In the genomic region with DNA sequence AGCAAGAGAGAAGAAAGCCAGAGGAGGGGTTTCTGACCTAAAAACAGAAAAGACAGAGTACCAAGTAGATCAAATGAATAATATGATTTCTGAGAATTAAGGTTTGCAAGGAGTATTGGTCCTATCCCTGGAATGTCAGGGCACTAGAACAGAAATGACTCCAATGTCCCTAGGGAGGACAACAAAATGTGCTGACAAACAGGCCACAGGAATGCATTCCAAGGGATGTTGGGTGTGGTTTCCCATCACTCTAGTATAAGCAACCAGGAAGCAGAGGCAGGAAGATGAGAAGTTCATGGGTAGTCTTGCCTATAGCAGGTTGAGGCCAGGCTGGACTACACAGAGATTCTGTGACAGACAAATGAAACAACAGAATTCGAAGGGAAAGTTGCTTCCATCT, we compare ENCODE assay signal across 19 mouse cellular contexts. TPM values are rescaled to one million over a fixed set of nuclear protein-coding genes. Genes with fewer than 3 reads are reported as not detected.
DNase-seq lines count a peak whose midpoint lies in the region; ATAC-seq and TF ChIP-seq lines count a peak whose summit lies in the region.
"Had no signal": no experiment of that assay in that cellular context is flagged by ENCODE, and none has a peak within 500 bp of the region (broad histone marks: within the 10 kb centered on the region; RNA-seq: fewer than 3 reads in every experiment).

No protein-coding gene starts in this region.

- H3K27me3 ChIP-seq in heart, adult 2 months (ENCODE audit: control insufficient read depth, insufficient read depth, low read length), result no peaks in the 10 kb centered on the region
- no peaks in the 10 kb centered on the region for H3K27me3 ChIP-seq in heart, embryonic 12.5 days (replicated peaks)
- no peaks in the 10 kb centered on the region for H3K27me3 ChIP-seq in small intestine, adult 2 months (ENCODE audit: control insufficient read depth, insufficient read depth, low read length)
- no peaks in the 10 kb centered on the region for H3K27me3 ChIP-seq in stomach, postnatal 0 days (ENCODE audit: control insufficient read depth, insufficient read depth, low read length)
- H3K27me3 ChIP-seq: embryonic facial prominence, embryonic 12.5 days; forebrain, embryonic 15.5 days; heart, embryonic 15.5 days; hindbrain, embryonic 13.5 days had no signal

- no peak for TF ChIP-seq CTCF in heart, adult 2 months (IDR thresholded peaks at IDR 0.05)
- TF ChIP-seq CTCF in small intestine, adult 2 months (IDR thresholded peaks at IDR 0.05; ENCODE audit: extremely low read depth, insufficient read length, insufficient replicate concordance, low read depth, low read length), result no peak
- no peak for TF ChIP-seq CTCF in stomach, postnatal 0 days (IDR thresholded peaks at IDR 0.05; ENCODE audit: low read depth)

- TF ChIP-seq POLR2A in heart, adult 2 months (IDR thresholded peaks at IDR 0.05; ENCODE audit: insufficient read depth, low read depth, low read length), result no peak
- no peak for TF ChIP-seq POLR2A in small intestine, adult 2 months (IDR thresholded peaks at IDR 0.05; ENCODE audit: low read depth, low read length)

- peak overlapping the region; percentile 55 for H3K27ac ChIP-seq in heart, adult 2 months
- H3K27ac ChIP-seq in heart, embryonic 12.5 days (ENCODE audit: poor library complexity, severe bottlenecking), result no peak overlapping the region
- peak overlapping the region; percentile 32 for H3K27ac ChIP-seq in small intestine, adult 2 months (ENCODE audit: insufficient read depth, low read depth, low read length)
- H3K27ac ChIP-seq in stomach, postnatal 0 days (replicated peaks), result no peak overlapping the region
- H3K27ac ChIP-seq: embryonic facial prominence, embryonic 12.5 days; forebrain, embryonic 15.5 days; heart, embryonic 15.5 days; hindbrain, embryonic 13.5 days; hindbrain, postnatal 0 days had no signal

- no peak overlapping the region for H3K4me2 ChIP-seq in heart, embryonic 12.5 days
- no peak overlapping the region for H3K4me2 ChIP-seq in stomach, postnatal 0 days (replicated peaks; ENCODE audit: low read depth)
- H3K4me2 ChIP-seq: embryonic facial prominence, embryonic 12.5 days; forebrain, embryonic 15.5 days; heart, embryonic 15.5 days; hindbrain, embryonic 13.5 days had no signal

- DNase-seq in heart, adult 2 months, result no peak
- DNase-seq in kidney, adult 11 months, result peak; percentile 17
- no peak for DNase-seq in kidney, postnatal 25 days
- peak; percentile 46 for DNase-seq in lung, postnatal 36 days
- DNase-seq in lung, postnatal 4 days, result no peak
- DNase-seq in stomach, postnatal 0 days (ENCODE audit: low spot score), result no peak
- DNase-seq: adrenal gland, postnatal 10 days; cerebellum, adult 11-12 months; cerebellum, adult 9-10 months; cerebellum, postnatal 25 days; gastrocnemius, postnatal 14 days had no signal

- TF ChIP-seq EP300 in heart, adult 2 months (IDR thresholded peaks at IDR 0.05; ENCODE audit: insufficient read depth, low read depth, low read length), result 0 out of 2 replicates have a peak, but pooled peaks have one; percentile 48
- no peak for TF ChIP-seq EP300 in stomach, postnatal 0 days (optimal IDR thresholded peaks at IDR 0.05)

- H3K4me3 ChIP-seq in heart, adult 2 months, result no peak overlapping the region
- H3K4me3 ChIP-seq in heart, embryonic 12.5 days, result no peak overlapping the region
- no peak overlapping the region for H3K4me3 ChIP-seq in small intestine, adult 2 months (ENCODE audit: low read depth, low read length)
- H3K4me3 ChIP-seq in stomach, postnatal 0 days (ENCODE audit: low read depth, low read length), result no peak overlapping the region
- H3K4me3 ChIP-seq: embryonic facial prominence, embryonic 12.5 days; forebrain, embryonic 15.5 days; heart, embryonic 15.5 days; hindbrain, embryonic 13.5 days had no signal

- ATAC-seq in heart, embryonic 12.5 days (ENCODE audit: insufficient number of reproducible peaks, low FRiP score), result no peak
- ATAC-seq in stomach, postnatal 0 days (ENCODE audit: low FRiP score, low TSS enrichment), result no peak
- ATAC-seq: forebrain, embryonic 15.5 days; hindbrain, postnatal 0 days had no signal

- WGBS in heart, adult 2 months, result 68% methylated on average over 1 of the region's 1 CpGs
- 84% methylated on average over 1 of the region's 1 CpGs for WGBS in heart, embryonic 12.5 days
- 71% methylated on average over 1 of the region's 1 CpGs for WGBS in small intestine, adult 2 months
- WGBS in stomach, postnatal 0 days, result 86% methylated on average over 1 of the region's 1 CpGs

- no peak overlapping the region for H3K9ac ChIP-seq in heart, adult 2 months (ENCODE audit: low read depth, low read length)
- no peak overlapping the region for H3K9ac ChIP-seq in heart, embryonic 12.5 days
- H3K9ac ChIP-seq in stomach, postnatal 0 days (ENCODE audit: low read length), result no peak overlapping the region
- H3K9ac ChIP-seq: embryonic facial prominence, embryonic 12.5 days; forebrain, embryonic 15.5 days; heart, embryonic 15.5 days; hindbrain, embryonic 13.5 days had no signal

- no peaks in the 10 kb centered on the region; the same call in 1 of the 2 replicates for H3K79me2 ChIP-seq in heart, adult 2 months (replicated peaks; ENCODE audit: control insufficient read depth, insufficient read depth, low read length)

- H3K9me3 ChIP-seq in heart, embryonic 12.5 days (replicated peaks), result no peaks in the 10 kb centered on the region
- no peaks in the 10 kb centered on the region for H3K9me3 ChIP-seq in stomach, postnatal 0 days (ENCODE audit: control insufficient read depth, low read length)
- H3K9me3 ChIP-seq: embryonic facial prominence, embryonic 12.5 days; forebrain, embryonic 15.5 days; heart, embryonic 15.5 days; hindbrain, embryonic 13.5 days had no signal

- H3K4me1 ChIP-seq in heart, adult 2 months (ENCODE audit: control insufficient read depth, insufficient read depth, low read length), result peaks cover 5% of the 10 kb centered on the region
- H3K4me1 ChIP-seq in heart, embryonic 12.5 days (replicated peaks), result no peaks in the 10 kb centered on the region
- H3K4me1 ChIP-seq in small intestine, adult 2 months (ENCODE audit: control insufficient read depth, insufficient read depth, insufficient read length, low read length), result peaks cover 11% of the 10 kb centered on the region; the same call in 1 of the 2 replicates
- H3K4me1 ChIP-seq in stomach, postnatal 0 days (replicated peaks; ENCODE audit: control insufficient read depth, insufficient read depth), result no peaks in the 10 kb centered on the region
- H3K4me1 ChIP-seq: embryonic facial prominence, embryonic 12.5 days; forebrain, embryonic 15.5 days; heart, embryonic 15.5 days; hindbrain, embryonic 13.5 days had no signal

- peaks cover 15% of the 10 kb centered on the region for H3K36me3 ChIP-seq in heart, adult 2 months (ENCODE audit: control insufficient read depth, insufficient read depth, low read length)
- peaks cover 82% of the 10 kb centered on the region for H3K36me3 ChIP-seq in heart, embryonic 12.5 days
- H3K36me3 ChIP-seq in small intestine, adult 2 months (ENCODE audit: control insufficient read depth, insufficient read depth, low read length), result peaks cover 51% of the 10 kb centered on the region
- H3K36me3 ChIP-seq in stomach, postnatal 0 days (ENCODE audit: control insufficient read depth, insufficient read depth, low read length), result peaks cover 18% of the 10 kb centered on the region; the same call in 1 of the 2 replicates

- intact Hi-C loops in heart, adult 2 months (cut with DNase I), result loop anchor here (10.0 kb wide), 1 partner anchor 331 kb away; a partner anchor contains a TSS

RNA-seq across cellular contexts. Expression of a gene that starts 7.5 kb away (rescaled TPM):
- 1 to 10 TPM; 3.5 to 4.9 TPM for total RNA-seq in heart, adult 2 months (2021)
- polyA plus RNA-seq in heart, adult 2 months (2012; rRNA removed), result 9.5 and 14.4 TPM in 2 replicates
- polyA plus RNA-seq in heart, embryonic 12.5 days (2016; fragmentation: Nextera tagmentation; extraction: Ambion mirVana), result 5.6 and 5.8 TPM in 2 replicates
- 2.3 and 8.8 TPM in 2 replicates for polyA plus RNA-seq in small intestine, adult 2 months (2012; rRNA removed)
- 3.2 and 3.9 TPM in 2 replicates for polyA plus RNA-seq in stomach, postnatal 0 days (2015; fragmentation: Nextera tagmentation; extraction: Ambion mirVana)

RNA-seq across cellular contexts. Expression of a gene that starts 8.1 kb away (rescaled TPM):
- 10 to 100 TPM; 29.8 to 42.4 TPM for total RNA-seq in heart, adult 2 months (2021)
- polyA plus RNA-seq in heart, adult 2 months (2012; rRNA removed), result 43.6 and 60.2 TPM in 2 replicates
- polyA plus RNA-seq in heart, embryonic 12.5 days (2016; fragmentation: Nextera tagmentation; extraction: Ambion mirVana), result 70.0 and 71.5 TPM in 2 replicates
- 49.6 and 65.7 TPM in 2 replicates for polyA plus RNA-seq in small intestine, adult 2 months (2012; rRNA removed)
- polyA plus RNA-seq in stomach, postnatal 0 days (2015; fragmentation: Nextera tagmentation; extraction: Ambion mirVana), result 70.7 and 76.0 TPM in 2 replicates

RNA-seq across cellular contexts. Expression of a gene that starts 50.1 kb away (rescaled TPM):
- 1 to 10 TPM; 6.5 to 7.1 TPM for total RNA-seq in heart, adult 2 months (2021)
- 10.5 and 15.0 TPM in 2 replicates for polyA plus RNA-seq in heart, adult 2 months (2012; rRNA removed)
- polyA plus RNA-seq in heart, embryonic 12.5 days (2016; fragmentation: Nextera tagmentation; extraction: Ambion mirVana), result 5.2 and 5.4 TPM in 2 replicates
- 6.4 and 7.9 TPM in 2 replicates for polyA plus RNA-seq in small intestine, adult 2 months (2012; rRNA removed)
- 4.3 and 5.6 TPM in 2 replicates for polyA plus RNA-seq in stomach, postnatal 0 days (2015; fragmentation: Nextera tagmentation; extraction: Ambion mirVana)

RNA-seq across cellular contexts. Expression of a gene that starts 50.2 kb away (rescaled TPM):
- 10 to 100 TPM in 1 of 2 experiments, 1 to 10 TPM in 1; 8.0 to 16.8 TPM for total RNA-seq in heart, adult 2 months (2021)
- polyA plus RNA-seq in heart, adult 2 months (2012; rRNA removed), result 14.2 and 17.3 TPM in 2 replicates
- 3.0 and 3.3 TPM in 2 replicates for polyA plus RNA-seq in heart, embryonic 12.5 days (2016; fragmentation: Nextera tagmentation; extraction: Ambion mirVana)
- 4.0 and 4.9 TPM in 2 replicates for polyA plus RNA-seq in small intestine, adult 2 months (2012; rRNA removed)
- 3.7 and 3.8 TPM in 2 replicates for polyA plus RNA-seq in stomach, postnatal 0 days (2015; fragmentation: Nextera tagmentation; extraction: Ambion mirVana)
- total RNA-seq: hematopoietic stem cell, adult 5-6 weeks had no signal

Comparison
In these comparisons a context has a peak if more than half of its experiments do, and no peak if none do; other contexts are left out.
1. DNase-seq: peak in kidney, adult 11 months (single experiment) and lung, postnatal 36 days (single experiment); none in heart, adult 2 months (0 of 2), kidney, postnatal 25 days (0 of 2), lung, postnatal 4 days (0 of 2) and stomach, postnatal 0 days (single experiment).
2. H3K27ac ChIP-seq: peak in heart, adult 2 months (single experiment) and small intestine, adult 2 months (single experiment); none in heart, embryonic 12.5 days (single experiment) and stomach, postnatal 0 days (single experiment).